Mouse (Mus musculus) liver, adult 2 months (tissue): Measurements from ENCODE around the gene Atp5j.

Source experiments
- CTCF ChIP-seq: fragments of 200-500 bp; IDR thresholded peaks from 2 replicates; pipeline ENCODE4 v1.5.1; 2011; ENCODE audit warnings: low read depth, low read length, control low read depth
- POLR2A ChIP-seq: fragments of 200-500 bp; IDR thresholded peaks from 2 replicates; pipeline ENCODE4 v1.6.1; 2011; ENCODE audit warnings: low read length, control low read depth; ENCODE audit not compliant: insufficient read depth; ENCODE audit errors: extremely low read depth

GRCm38 (mm10) chr16:84875012-84875717, 39.7 kb upstream of the Atp5j start:
- TF ChIP-seq CTCF, result no peak
- no peak for TF ChIP-seq POLR2A
